Mouse (Mus musculus) layer of hippocampus, adult 2 months (tissue): ENCODE measurements around the gene Acap1. TPM values are rescaled to one million over a fixed set of nuclear protein-coding genes. Genes with fewer than 3 reads are reported as not detected.
A peak's percentile ranks its signal among the peaks of the same experiment; 100 is the strongest.
"Not testable (repeated sequence)": the region's sequence is repeated elsewhere in the genome, so short reads cannot be mapped to it uniquely, and the experiment has no call there.

Experiments used
- DNase-seq, 2 experiments: peaks; one replicate each; pipeline ENCODE4 v3.0.0; 2022; ENCODE audit warnings: low spot score in 2 of 2
- H3K27ac ChIP-seq: fragments of 200-600 bp; 2 replicates; pipeline ENCODE4 v1.8.1; 2022
- H3K4me3 ChIP-seq: fragments of 200-600 bp; 2 replicates; pipeline ENCODE4 v1.8.1; 2022; ENCODE audit warnings: mild to moderate bottlenecking
- CTCF ChIP-seq: fragments of 200-600 bp; conservative IDR thresholded peaks from 2 replicates; pipeline ENCODE4 v1.8.1; 2022; ENCODE audit warnings: antibody characterized with exemption, mild to moderate bottlenecking, moderate library complexity
- total RNA-seq, 2 experiments: library from RNA; stranded (reverse); gene quantifications; 2 replicates each; pipeline ENCODE4 v1.2.3; 2021

Acap1 gene
- total RNA-seq, 2 experiments from 2014 or later, result not detected

- H3K27ac ChIP-seq, result no peak overlapping the region
- no peak for DNase-seq
- no peak overlapping the region for H3K4me3 ChIP-seq
- no peak for TF ChIP-seq CTCF
Observed at GRCm38 (mm10) chr11:69917379-69917948, 22.1 kb upstream of the Acap1 start.

- not testable (repeated sequence) for H3K27ac ChIP-seq, DNase-seq, H3K4me3 ChIP-seq
Observed at GRCm38 (mm10) chr11:69916652-69917378, 21.5 kb upstream of the Acap1 start.

- no peak for DNase-seq
- H3K27ac ChIP-seq, result no peak overlapping the region
- TF ChIP-seq CTCF, result peak; percentile 40; the same call in 1 of the 2 replicates
- H3K4me3 ChIP-seq, result no peak overlapping the region; the same call in 1 of the 2 replicates
Observed at GRCm38 (mm10) chr11:69915667-69916627, 20.6 kb upstream of the Acap1 start.

GRCm38 (mm10) chr11:69914917-69915430, 19.6 kb upstream of the Acap1 start:
- Histone ChIP-seq H3K4me3 (peak overlapping the region; percentile 83), H3K27ac (no peak overlapping the region)
- TF ChIP-seq CTCF, result no peak
- DNase-seq, result no peak

- Histone ChIP-seq H3K27ac (peak overlapping the region; percentile 99), H3K4me3 (peak overlapping the region; percentile 83)
- DNase-seq, result no peak
- no peak for TF ChIP-seq CTCF
Observed at GRCm38 (mm10) chr11:69914372-69914764, 19.0 kb upstream of the Acap1 start.

- peak; percentile 92 to 93 for DNase-seq
Observed at GRCm38 (mm10) chr11:69913554-69914371, 18.4 kb upstream of the Acap1 start, which contains the start of gene Gps2. TSS of gene Gps2 (plus strand) at chr11:69913888.

GRCm38 (mm10) chr11:69912716-69913530, 17.6 kb upstream of the Acap1 start:
- DNase-seq, result no peak
- H3K4me3 ChIP-seq, result peak overlapping the region; percentile 83
- no peak for TF ChIP-seq CTCF
- H3K27ac ChIP-seq, result peak overlapping the region; percentile 99

More at GRCm38 (mm10) chr11:69913554-69914371, 18.4 kb upstream of the Acap1 start, which contains the start of gene Gps2:
- Histone ChIP-seq H3K4me3 (peak within 1 kb of the TSS; percentile 83), H3K27ac (peak within 1 kb of the TSS; percentile 99)
- TF ChIP-seq CTCF, result no peak

GRCm38 (mm10) chr11:69911701-69912100, 16.4 kb upstream of the Acap1 start:
- TF ChIP-seq CTCF, result no peak
- no peak for DNase-seq
- Histone ChIP-seq H3K27ac (no peak overlapping the region), H3K4me3 (no peak overlapping the region)

GRCm38 (mm10) chr11:69910781-69911560, 15.6 kb upstream of the Acap1 start:
- Histone ChIP-seq H3K27ac (no peak overlapping the region), H3K4me3 (no peak overlapping the region)
- no peak for TF ChIP-seq CTCF
- DNase-seq, result no peak

GRCm38 (mm10) chr11:69910177-69910576, 14.8 kb upstream of the Acap1 start:
- no peak overlapping the region for H3K27ac ChIP-seq
- no peak overlapping the region for H3K4me3 ChIP-seq
- no peak for TF ChIP-seq CTCF
- DNase-seq, result no peak
